Mouse (Mus musculus): Measurements from ENCODE around the gene Hspa12b. TPM values are rescaled to one million over a fixed set of nuclear protein-coding genes. Genes with fewer than 3 reads are reported as not detected.

The Hspa12b gene
- polyA plus RNA-seq, 1 experiment from 2014 or later, result 6.3 TPM

DNA sequence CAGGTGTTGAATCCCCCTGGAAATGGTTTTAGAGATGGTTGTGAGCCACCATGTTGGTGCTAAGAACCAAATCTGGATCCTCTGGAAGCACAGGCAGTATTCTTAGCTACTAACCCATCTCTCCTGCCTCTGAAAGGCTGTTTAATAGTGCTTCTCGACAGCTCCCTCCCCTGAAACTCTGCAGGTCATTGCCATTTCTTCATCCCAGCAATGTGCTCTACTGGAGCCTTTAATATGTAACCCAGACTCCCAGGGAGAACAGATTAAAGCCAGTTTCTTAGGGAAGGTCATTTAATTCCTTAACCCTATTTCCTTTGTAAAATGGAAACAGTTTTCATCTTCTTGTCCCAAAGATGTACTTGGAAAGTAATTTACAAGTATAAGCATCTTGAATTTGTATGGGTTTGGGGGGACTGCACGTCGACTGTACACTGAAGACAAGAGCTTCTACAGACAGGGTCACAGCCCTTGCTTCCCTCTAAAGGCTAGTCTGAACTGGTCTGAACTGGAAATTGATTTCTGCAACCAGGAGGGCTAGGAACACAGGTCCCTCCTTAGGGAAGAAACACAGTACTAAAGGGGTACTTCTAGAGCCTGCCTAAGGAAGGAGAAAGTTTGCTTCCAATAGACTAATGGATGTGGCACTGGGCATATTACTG lies 48.3 kb downstream of the Hspa12b start:
- no peak overlapping the region for H3K4me3 ChIP-seq (ENCODE audit: control insufficient read depth in 1 of 2, insufficient read depth in 1 of 2, low read depth in 1 of 2, low read length in 2 of 2)
- ATAC-seq (ENCODE audit: insufficient number of reproducible peaks, insufficient read depth, low FRiP score, low read depth), result no peak
- H3K9me3 ChIP-seq (ENCODE audit: control insufficient read depth, low read length), result no peaks in the 10 kb centered on the region
- peaks cover 33% of the 10 kb centered on the region for H3K27me3 ChIP-seq (ENCODE audit: control insufficient read depth, insufficient read depth, low read length)
- H3K27ac ChIP-seq (replicated peaks in 1 of 2; ENCODE audit: control insufficient read depth in 1 of 2, insufficient read depth in 1 of 2, low read depth in 2 of 2, low read length in 2 of 2), result no peak overlapping the region
- 77% methylated on average over 3 of the region's 3 CpGs for WGBS
- H3K9ac ChIP-seq (ENCODE audit: low read length), result no peak overlapping the region
- peaks cover 24% of the 10 kb centered on the region; the same call in 1 of the 2 replicates for H3K36me3 ChIP-seq (ENCODE audit: control insufficient read depth, insufficient read depth, low read length)
- H3K4me2 ChIP-seq (ENCODE audit: low read length), result no peak overlapping the region
- peaks cover 26 to 38% of the 10 kb centered on the region in 2 experiments for H3K4me1 ChIP-seq (ENCODE audit: control insufficient read depth in 2 of 2, insufficient read depth in 2 of 2, low read length in 2 of 2)

DNA sequence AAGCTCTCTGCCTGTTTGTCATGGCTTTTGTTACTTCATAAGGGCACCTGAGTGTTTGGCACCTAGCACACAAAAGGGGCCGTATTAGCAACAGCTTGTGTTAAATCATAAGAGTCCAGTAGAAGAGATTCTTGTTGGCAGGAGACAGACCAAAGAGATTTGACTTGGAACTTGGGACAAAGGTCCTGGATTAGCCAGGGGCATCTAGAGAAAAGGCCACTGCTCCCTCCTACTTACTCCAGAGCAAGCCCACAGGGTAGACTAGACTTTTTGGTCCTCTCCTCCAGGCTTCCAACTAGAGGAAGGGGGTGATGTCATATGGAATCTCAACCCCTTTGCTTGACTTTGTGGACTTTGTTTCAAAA lies 48.8 kb downstream of the Hspa12b start:
- ATAC-seq (ENCODE audit: insufficient number of reproducible peaks, insufficient read depth, low FRiP score, low read depth), result no peak
- H3K4me2 ChIP-seq (ENCODE audit: low read length), result no peak overlapping the region
- WGBS, result 96% methylated on average over 1 of the region's 1 CpGs
- H3K27me3 ChIP-seq (ENCODE audit: control insufficient read depth, insufficient read depth, low read length), result peaks cover 28% of the 10 kb centered on the region
- no peak overlapping the region for H3K9ac ChIP-seq (ENCODE audit: low read length)
- no peak overlapping the region for H3K27ac ChIP-seq (replicated peaks in 1 of 2; ENCODE audit: control insufficient read depth in 1 of 2, insufficient read depth in 1 of 2, low read depth in 2 of 2, low read length in 2 of 2)
- H3K36me3 ChIP-seq (ENCODE audit: control insufficient read depth, insufficient read depth, low read length), result peaks cover 24% of the 10 kb centered on the region; the same call in 1 of the 2 replicates
- H3K9me3 ChIP-seq (ENCODE audit: control insufficient read depth, low read length), result no peaks in the 10 kb centered on the region
- no peak overlapping the region for H3K4me3 ChIP-seq (ENCODE audit: control insufficient read depth in 1 of 2, insufficient read depth in 1 of 2, low read depth in 1 of 2, low read length in 2 of 2)
- peaks cover 26 to 37% of the 10 kb centered on the region in 2 experiments for H3K4me1 ChIP-seq (ENCODE audit: control insufficient read depth in 2 of 2, insufficient read depth in 2 of 2, low read length in 2 of 2)

- Histone ChIP-seq H3K4me3 (ENCODE audit: control insufficient read depth in 1 of 2, insufficient read depth in 1 of 2, low read depth in 1 of 2, low read length in 2 of 2) (no peak overlapping the region), H3K4me1 (ENCODE audit: control insufficient read depth in 2 of 2, insufficient read depth in 2 of 2, low read length in 2 of 2) (peaks cover 26 to 32% of the 10 kb centered on the region in 2 experiments), H3K9me3 (ENCODE audit: control insufficient read depth, low read length) (no peaks in the 10 kb centered on the region), H3K9ac (ENCODE audit: low read length) (no peak overlapping the region; the same call in 1 of the 2 replicates), H3K36me3 (ENCODE audit: control insufficient read depth, insufficient read depth, low read length) (peaks cover 24% of the 10 kb centered on the region; the same call in 1 of the 2 replicates), H3K27ac (replicated peaks in 1 of 2; ENCODE audit: control insufficient read depth in 1 of 2, insufficient read depth in 1 of 2, low read depth in 2 of 2, low read length in 2 of 2) (no peak overlapping the region), H3K4me2 (ENCODE audit: low read length) (0 out of 2 replicates have a peak overlapping the region, but pooled peaks have one; percentile 95), H3K27me3 (ENCODE audit: control insufficient read depth, insufficient read depth, low read length) (peaks cover 22% of the 10 kb centered on the region)
- WGBS, result 58% methylated on average over 5 of the region's 5 CpGs
- ATAC-seq (ENCODE audit: insufficient number of reproducible peaks, insufficient read depth, low FRiP score, low read depth), result no peak
Observed at GRCm38 (mm10) chr2:131176491-131176890, 49.4 kb downstream of the Hspa12b start.

DNA sequence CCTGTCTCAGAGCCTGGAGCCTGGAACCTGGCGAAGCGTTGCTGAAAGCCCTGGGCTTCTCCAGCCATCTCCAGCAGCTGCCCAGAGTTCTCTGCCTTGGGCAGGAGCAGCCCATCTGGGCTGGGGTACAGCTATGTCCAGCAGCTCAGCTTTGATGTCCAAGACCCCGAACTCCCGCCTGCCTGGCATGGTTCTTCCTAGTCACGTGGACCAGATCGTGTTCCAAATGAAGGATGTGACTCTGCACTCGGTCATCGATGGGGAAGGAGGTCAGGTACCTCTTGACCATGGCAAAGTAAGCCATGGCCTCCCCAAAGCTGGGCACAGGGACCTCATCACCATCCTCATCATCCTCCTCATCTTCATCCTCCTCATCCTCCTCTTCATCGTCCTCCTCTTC lies 50.9 kb downstream of the Hspa12b start:
- Histone ChIP-seq H3K27me3 (ENCODE audit: control insufficient read depth, insufficient read depth, low read length) (peaks cover 9% of the 10 kb centered on the region), H3K27ac (replicated peaks in 1 of 2; ENCODE audit: control insufficient read depth in 1 of 2, insufficient read depth in 1 of 2, low read depth in 2 of 2, low read length in 2 of 2) (no peak overlapping the region), H3K4me2 (ENCODE audit: low read length) (peak overlapping the region; percentile 95), H3K9me3 (ENCODE audit: control insufficient read depth, low read length) (no peaks in the 10 kb centered on the region), H3K9ac (ENCODE audit: low read length) (peak overlapping the region; percentile 94), H3K4me3 (ENCODE audit: control insufficient read depth in 1 of 2, insufficient read depth in 1 of 2, low read depth in 1 of 2, low read length in 2 of 2) (peak overlapping the region in 1 of 2 experiments; percentile 66; a peak in 1 of 4 replicates), H3K4me1 (ENCODE audit: control insufficient read depth in 2 of 2, insufficient read depth in 2 of 2, low read length in 2 of 2) (peaks cover 26 to 29% of the 10 kb centered on the region in 2 experiments), H3K36me3 (ENCODE audit: control insufficient read depth, insufficient read depth, low read length) (peaks cover 24% of the 10 kb centered on the region; the same call in 1 of the 2 replicates)
- WGBS, result 85% methylated on average over 9 of the region's 9 CpGs
- no peak for ATAC-seq (ENCODE audit: insufficient number of reproducible peaks, insufficient read depth, low FRiP score, low read depth)

GRCm38 (mm10) chr2:131178828-131179245 lies 51.8 kb downstream of the Hspa12b start:
- 0 out of 2 replicates have a peak, but pooled peaks cover under 1% of the 10 kb centered on the region for H3K27me3 ChIP-seq (ENCODE audit: control insufficient read depth, insufficient read depth, low read length)
- H3K27ac ChIP-seq (replicated peaks in 1 of 2; ENCODE audit: control insufficient read depth in 1 of 2, insufficient read depth in 1 of 2, low read depth in 2 of 2, low read length in 2 of 2), result peak overlapping the region in 1 of 2 experiments; percentile 93; a peak in 1 of 4 replicates
- peak overlapping the region; percentile 66 to 75 for H3K4me3 ChIP-seq (ENCODE audit: control insufficient read depth in 1 of 2, insufficient read depth in 1 of 2, low read depth in 1 of 2, low read length in 2 of 2)
- H3K36me3 ChIP-seq (ENCODE audit: control insufficient read depth, insufficient read depth, low read length), result peaks cover 24% of the 10 kb centered on the region; the same call in 1 of the 2 replicates
- H3K9ac ChIP-seq (ENCODE audit: low read length), result peak overlapping the region; percentile 94
- H3K4me1 ChIP-seq (ENCODE audit: control insufficient read depth in 2 of 2, insufficient read depth in 2 of 2, low read length in 2 of 2), result peaks cover 26 to 29% of the 10 kb centered on the region in 2 experiments
- H3K4me2 ChIP-seq (ENCODE audit: low read length), result peak overlapping the region; percentile 95
- no peaks in the 10 kb centered on the region for H3K9me3 ChIP-seq (ENCODE audit: control insufficient read depth, low read length)
- WGBS, result 37% methylated on average over 26 of the region's 26 CpGs
- ATAC-seq (ENCODE audit: insufficient number of reproducible peaks, insufficient read depth, low FRiP score, low read depth), result no peak

DNA sequence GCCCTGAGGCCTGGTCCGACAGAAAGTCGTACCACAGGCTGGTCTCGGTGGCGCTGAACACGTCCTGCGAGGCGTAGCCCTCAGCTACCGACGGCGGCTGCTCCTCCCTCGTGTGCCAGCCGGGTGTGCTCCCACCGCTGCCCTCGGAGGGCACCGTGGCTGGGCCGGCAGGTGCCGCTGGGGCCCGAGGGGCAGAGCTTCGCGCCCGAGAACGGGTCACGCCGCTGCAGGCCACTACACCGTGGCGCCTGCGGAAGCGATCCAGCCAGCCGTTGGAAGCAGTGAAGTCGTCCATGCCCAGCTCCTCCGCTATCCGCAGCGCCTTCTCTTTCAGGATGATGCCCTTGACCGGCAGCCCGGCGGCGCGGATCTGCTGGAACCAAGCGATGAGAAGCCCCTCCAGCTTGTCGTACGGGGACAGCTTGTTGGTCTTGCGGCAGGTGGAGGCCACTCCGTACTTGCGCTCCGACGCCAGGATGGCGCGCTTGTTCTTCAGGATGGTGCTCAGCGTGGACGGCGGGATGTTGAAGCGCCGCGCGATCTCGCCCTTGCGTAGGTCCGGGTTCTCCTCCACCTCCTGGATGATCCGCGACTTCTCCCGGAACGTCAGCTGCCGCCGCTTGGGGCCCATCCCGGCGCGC lies 52.3 kb downstream of the Hspa12b start:
- no peaks in the 10 kb centered on the region for H3K9me3 ChIP-seq (ENCODE audit: control insufficient read depth, low read length)
- H3K36me3 ChIP-seq (ENCODE audit: control insufficient read depth, insufficient read depth, low read length), result peaks cover 24% of the 10 kb centered on the region; the same call in 1 of the 2 replicates
- peak overlapping the region; percentile 66 to 75 for H3K4me3 ChIP-seq (ENCODE audit: control insufficient read depth in 1 of 2, insufficient read depth in 1 of 2, low read depth in 1 of 2, low read length in 2 of 2)
- peak; percentile 49 for ATAC-seq (ENCODE audit: insufficient number of reproducible peaks, insufficient read depth, low FRiP score, low read depth)
- H3K9ac ChIP-seq (ENCODE audit: low read length), result peak overlapping the region; percentile 94
- WGBS, result under 1% methylated on average over 66 of the region's 67 CpGs
- no peaks in the 10 kb centered on the region for H3K27me3 ChIP-seq (ENCODE audit: control insufficient read depth, insufficient read depth, low read length)
- peak overlapping the region; percentile 50 to 93 for H3K27ac ChIP-seq (replicated peaks in 1 of 2; ENCODE audit: control insufficient read depth in 1 of 2, insufficient read depth in 1 of 2, low read depth in 2 of 2, low read length in 2 of 2)
- peak overlapping the region; percentile 95 for H3K4me2 ChIP-seq (ENCODE audit: low read length)
- H3K4me1 ChIP-seq (ENCODE audit: control insufficient read depth in 2 of 2, insufficient read depth in 2 of 2, low read length in 2 of 2), result peaks cover 26 to 29% of the 10 kb centered on the region in 2 experiments

DNA sequence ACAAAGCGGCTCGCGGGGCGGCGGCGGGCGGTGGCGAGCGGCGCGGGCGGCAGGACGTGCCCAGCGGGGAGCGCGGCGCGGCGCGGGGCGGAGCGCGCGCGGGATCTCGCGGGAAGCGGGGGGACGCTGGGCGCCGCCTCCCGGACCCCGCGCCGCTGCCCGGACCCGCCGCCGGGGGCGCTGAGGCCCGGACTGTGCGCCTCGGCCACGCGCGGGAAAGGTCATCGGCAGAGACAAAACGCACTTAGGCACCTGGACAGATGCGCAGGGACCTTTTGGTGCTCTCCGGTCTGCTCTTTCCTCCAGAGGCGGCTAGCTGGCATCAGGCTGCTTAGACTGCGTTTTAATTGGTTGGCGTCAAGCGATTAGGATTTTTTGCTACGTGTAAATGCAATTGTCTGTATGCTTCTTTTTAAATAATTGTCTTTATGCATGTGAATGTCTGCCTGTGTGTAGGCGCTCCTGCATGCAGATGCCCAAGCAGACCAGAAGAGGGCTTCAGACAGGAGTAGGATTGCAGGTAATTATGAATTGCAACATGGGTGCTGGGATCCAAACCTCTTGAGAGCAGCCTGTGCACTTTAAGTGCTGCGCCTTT lies 53.0 kb downstream of the Hspa12b start, which contains the start of gene Cenpb:
Gene Cenpb, minus strand, starts transcription at position 78 of the 598 bp plus-strand sequence.
- Histone ChIP-seq H3K4me2 (ENCODE audit: low read length) (peak within 1 kb of the TSS; percentile 95), H3K9ac (ENCODE audit: low read length) (peak within 1 kb of the TSS; percentile 94), H3K9me3 (ENCODE audit: control insufficient read depth, low read length) (no peaks in the 10 kb centered on the region), H3K4me1 (ENCODE audit: control insufficient read depth in 2 of 2, insufficient read depth in 2 of 2, low read length in 2 of 2) (peaks cover 26 to 29% of the 10 kb centered on the region in 2 experiments), H3K36me3 (ENCODE audit: control insufficient read depth, insufficient read depth, low read length) (peaks cover 24% of the 10 kb centered on the region; the same call in 1 of the 2 replicates), H3K4me3 (ENCODE audit: control insufficient read depth in 1 of 2, insufficient read depth in 1 of 2, low read depth in 1 of 2, low read length in 2 of 2) (peak within 1 kb of the TSS; percentile 66 to 75), H3K27ac (replicated peaks in 1 of 2; ENCODE audit: control insufficient read depth in 1 of 2, insufficient read depth in 1 of 2, low read depth in 2 of 2, low read length in 2 of 2) (peak within 1 kb of the TSS; percentile 50 to 93), H3K27me3 (ENCODE audit: control insufficient read depth, insufficient read depth, low read length) (no peaks in the 10 kb centered on the region)
- peak; percentile 79 for ATAC-seq (ENCODE audit: insufficient number of reproducible peaks, insufficient read depth, low FRiP score, low read depth)
- 3% methylated on average over 39 of the region's 57 CpGs for WGBS

Measured in heart, embryonic 14.5 days (tissue).